Mouse (Mus musculus) hindbrain, postnatal 0 days (tissue): ENCODE data around the gene Tjp3. TPM values are rescaled to one million over a fixed set of nuclear protein-coding genes. Genes with fewer than 3 reads are reported as not detected.

Experiments used
- ATAC-seq: fragments of 200-750 bp; cut with Nextera tagmentation; 2 replicates; pipeline ENCODE4 v1.8.0; 2017; ENCODE audit warnings: mild to moderate bottlenecking, moderate TSS enrichment, moderate library complexity
- DNase-seq: peaks from one replicate; pipeline ENCODE4 v3.0.0-alpha.2; 2015; ENCODE audit warnings: low spot score
- H3K27ac ChIP-seq: fragments of 300-500 bp; sonication (generic); 2 replicates; pipeline ENCODE4 v1.5.1; 2014; ENCODE audit warnings: mild to moderate bottlenecking
- H3K27me3 ChIP-seq: fragments of 300-500 bp; sonication (generic); 2 replicates; pipeline ENCODE4 v1.6.1; 2014; ENCODE audit warnings: low read length, mixed read lengths; ENCODE audit not compliant: insufficient read depth
- H3K36me3 ChIP-seq: fragments of 300-500 bp; sonication (generic); 2 replicates; pipeline ENCODE4 v1.6.1; 2014; ENCODE audit warnings: low read length, mixed read lengths; ENCODE audit not compliant: insufficient read depth
- H3K4me1 ChIP-seq: fragments of 300-500 bp; sonication (generic); 2 replicates; pipeline ENCODE4 v1.6.1; 2014; ENCODE audit warnings: antibody characterized with exemption, low read length, mixed read lengths; ENCODE audit not compliant: insufficient read depth
- H3K4me2 ChIP-seq: fragments of 300-500 bp; sonication (generic); 2 replicates; pipeline ENCODE4 v1.6.1; 2014; ENCODE audit warnings: low read depth, mild to moderate bottlenecking, low read length, moderate library complexity, mixed read lengths
- H3K4me3 ChIP-seq: fragments of 300-500 bp; sonication (generic); 2 replicates; pipeline ENCODE4 v1.5.1; 2014; ENCODE audit warnings: low read length
- H3K9ac ChIP-seq: fragments of 300-500 bp; sonication (generic); replicated peaks from 2 replicates; pipeline ENCODE4 v1.6.1; 2014; ENCODE audit warnings: mild to moderate bottlenecking, low read length, moderate library complexity, mixed read lengths
- H3K9me3 ChIP-seq: fragments of 300-500 bp; sonication (generic); 2 replicates; pipeline ENCODE4 v1.6.1; 2016; ENCODE audit warnings: low read length, mixed read lengths
- CTCF ChIP-seq: IDR thresholded peaks from 2 replicates; pipeline ENCODE4 v1.5.1; 2016; ENCODE audit warnings: antibody characterized with exemption, control low read depth, low read depth
- WGBS: fragments of 180-500 bp; shearing (Covaris S2); extraction: QIAGEN DNeasy Blood & Tissue Kit; methylation state at CpG from one replicate; pipeline ENCODE4 v1.1.7; 2014; 5-methylcytosine and 5-hydroxymethylcytosine counted together
- polyA plus RNA-seq: library from polyadenylated mRNA; unstranded; fragments of >200 nt; fragmentation: Nextera tagmentation; extraction: Ambion mirVana; gene quantifications from 2 replicates; pipeline ENCODE4 v1.2.1, GENCODE M21; 2015
- total RNA-seq: library from RNA; depleted of rRNA; stranded (reverse); fragments of >200 nt; gene quantifications from 2 replicates; pipeline ENCODE4 v1.2.3, GENCODE M21; 2014

The Tjp3 gene
- total and polyA plus RNA-seq, 2 experiments from 2014 or later: 3.9 to 6.0 TPM

- Histone ChIP-seq H3K36me3 (peaks cover 28% of the 10 kb centered on the region), H3K27me3 (no peaks in the 10 kb centered on the region), H3K27ac (no peak overlapping the region), H3K9me3 (no peaks in the 10 kb centered on the region), H3K4me3 (no peak overlapping the region), H3K9ac (no peak overlapping the region), H3K4me1 (peaks cover 4% of the 10 kb centered on the region; the same call in 1 of the 2 replicates), H3K4me2 (no peak overlapping the region)
- DNase-seq (no peak), ATAC-seq (no peak)
- 81% methylated on average over 7 of the region's 7 CpGs for WGBS
- TF ChIP-seq CTCF: no peak
These were observed 12.4 kb upstream of the Tjp3 start for GRCm38 (mm10) chr10:81303761-81304160.

GRCm38 (mm10) chr10:81303258-81303657, 11.9 kb upstream of the Tjp3 start:
- Histone ChIP-seq H3K4me1 (peaks cover 4% of the 10 kb centered on the region; the same call in 1 of the 2 replicates), H3K36me3 (peaks cover 25% of the 10 kb centered on the region), H3K27me3 (no peaks in the 10 kb centered on the region), H3K4me2 (no peak overlapping the region), H3K9ac (no peak overlapping the region), H3K4me3 (no peak overlapping the region), H3K27ac (no peak overlapping the region), H3K9me3 (no peaks in the 10 kb centered on the region)
- TF ChIP-seq CTCF: no peak
- DNase-seq (no peak), ATAC-seq (no peak)
- 80% methylated on average over 10 of the region's 10 CpGs for WGBS

DNA sequence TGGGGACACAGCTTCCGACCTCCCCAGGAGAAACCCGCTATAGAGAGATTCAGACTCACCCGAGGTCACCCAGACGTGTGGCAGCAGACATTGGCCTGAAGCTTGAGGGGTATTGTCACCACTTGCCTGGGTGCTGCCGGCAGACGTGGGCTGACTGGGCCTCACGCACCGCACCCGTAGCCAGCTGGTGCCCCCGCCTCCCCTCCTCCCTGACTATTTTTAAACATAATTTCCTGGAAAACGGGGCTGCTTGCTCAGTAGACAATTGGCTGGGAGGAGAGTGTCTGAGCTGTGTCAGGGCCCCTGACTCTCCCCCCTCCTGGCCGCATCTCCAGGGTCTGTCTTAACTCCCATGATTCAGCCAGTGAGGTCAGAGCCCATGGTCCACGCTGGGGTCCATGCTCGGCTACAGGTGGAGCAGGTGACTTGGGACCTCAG, 11.4 kb upstream of the Tjp3 start:
- no peak for TF ChIP-seq CTCF
- H3K9ac ChIP-seq: no peak overlapping the region
- H3K27me3 ChIP-seq: no peaks in the 10 kb centered on the region
- DNase-seq (no peak), ATAC-seq (no peak)
- peaks cover 20% of the 10 kb centered on the region for H3K36me3 ChIP-seq
- H3K4me2 ChIP-seq: no peak overlapping the region
- no peak overlapping the region for H3K4me3 ChIP-seq
- H3K27ac ChIP-seq: no peak overlapping the region
- H3K9me3 ChIP-seq: no peaks in the 10 kb centered on the region
- peaks cover 4% of the 10 kb centered on the region; the same call in 1 of the 2 replicates for H3K4me1 ChIP-seq
- WGBS: 54% methylated on average over 13 of the region's 14 CpGs

DNA sequence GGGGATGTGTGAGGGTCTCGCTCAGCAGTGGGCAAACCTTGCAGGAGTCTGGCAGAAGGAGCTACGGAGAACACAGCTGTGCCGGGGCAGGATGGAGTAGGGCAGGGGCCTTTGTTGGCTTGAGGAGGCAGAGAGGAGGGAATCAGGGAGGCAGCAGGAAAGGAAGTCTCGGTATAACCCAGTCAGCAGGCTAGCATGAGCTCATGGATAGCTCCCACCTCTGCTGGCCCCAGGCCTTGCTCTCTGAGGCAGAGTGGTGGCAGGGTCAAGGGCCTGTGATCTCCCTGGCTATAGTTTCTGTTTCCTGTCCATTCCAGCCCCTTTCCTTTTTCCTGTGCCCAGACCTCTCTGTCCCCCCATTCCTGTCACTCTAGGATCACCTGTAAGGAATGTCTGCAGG, 10.9 kb upstream of the Tjp3 start:
- no peak overlapping the region for H3K4me3 ChIP-seq
- ATAC-seq (no peak), DNase-seq (no peak)
- TF ChIP-seq CTCF: no peak
- H3K4me1 ChIP-seq: peaks cover 4% of the 10 kb centered on the region; the same call in 1 of the 2 replicates
- H3K4me2 ChIP-seq: no peak overlapping the region
- no peaks in the 10 kb centered on the region for H3K9me3 ChIP-seq
- no peaks in the 10 kb centered on the region for H3K27me3 ChIP-seq
- 47% methylated on average over 4 of the region's 4 CpGs for WGBS
- H3K9ac ChIP-seq: no peak overlapping the region
- H3K36me3 ChIP-seq: peaks cover 15% of the 10 kb centered on the region
- H3K27ac ChIP-seq: no peak overlapping the region

DNA sequence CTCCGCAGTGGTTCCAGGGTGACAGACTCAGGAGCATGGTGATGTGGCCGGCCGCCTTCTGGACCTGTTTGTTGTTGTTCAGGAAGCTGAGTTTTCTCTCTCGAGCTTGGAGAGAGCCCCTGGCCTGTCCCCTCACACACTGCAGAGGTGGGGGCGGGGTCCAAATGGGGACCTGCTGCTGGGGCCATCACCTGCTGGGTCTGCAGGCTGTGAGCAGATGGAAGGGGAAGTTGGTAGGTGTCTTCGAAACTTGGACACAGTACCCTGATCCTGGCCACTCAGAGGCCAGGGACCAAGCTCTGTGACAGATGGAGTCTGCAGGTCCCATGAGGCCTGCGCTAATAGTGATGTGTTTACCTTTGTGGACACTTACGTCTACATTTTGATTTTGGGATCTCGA, 9.9 kb upstream of the Tjp3 start:
- TF ChIP-seq CTCF: no peak
- 71% methylated on average over 9 of the region's 9 CpGs for WGBS
- ATAC-seq: no peak
- H3K27me3 ChIP-seq: no peaks in the 10 kb centered on the region
- no peaks in the 10 kb centered on the region for H3K9me3 ChIP-seq
- no peak for DNase-seq
- H3K36me3 ChIP-seq: peaks cover 5% of the 10 kb centered on the region; the same call in 1 of the 2 replicates
- no peak overlapping the region for H3K4me3 ChIP-seq
- H3K27ac ChIP-seq: no peak overlapping the region
- no peak overlapping the region for H3K9ac ChIP-seq
- H3K4me1 ChIP-seq: peaks cover 4% of the 10 kb centered on the region; the same call in 1 of the 2 replicates
- no peak overlapping the region for H3K4me2 ChIP-seq

DNA sequence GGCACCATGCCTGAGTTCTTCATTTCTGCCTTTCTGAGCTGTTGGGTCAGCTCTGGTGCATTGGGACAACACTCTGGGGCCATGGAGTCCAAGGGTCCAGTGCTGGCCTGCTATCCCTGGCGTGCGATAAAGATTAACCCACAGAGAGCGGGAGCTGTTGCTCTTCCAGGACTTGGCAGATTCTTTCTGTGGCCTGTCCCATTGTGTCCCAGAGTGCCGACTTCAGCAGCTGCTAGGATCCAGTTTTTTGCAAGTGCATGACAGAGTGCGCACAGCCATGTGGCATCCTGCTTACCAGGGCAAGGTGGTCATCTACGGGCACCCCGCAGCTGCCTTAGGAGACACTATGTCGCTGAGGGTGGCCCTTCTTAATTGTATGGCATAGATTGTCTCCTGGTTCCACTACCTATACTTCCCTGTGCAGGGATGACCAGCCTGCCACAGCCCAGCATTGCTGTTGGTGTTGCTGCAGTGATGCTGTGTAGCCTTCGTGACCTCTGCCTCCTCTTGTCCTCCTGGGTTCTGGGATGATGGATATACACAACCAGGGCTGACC, 9.0 kb upstream of the Tjp3 start:
- no peaks in the 10 kb centered on the region for H3K27me3 ChIP-seq

DNA sequence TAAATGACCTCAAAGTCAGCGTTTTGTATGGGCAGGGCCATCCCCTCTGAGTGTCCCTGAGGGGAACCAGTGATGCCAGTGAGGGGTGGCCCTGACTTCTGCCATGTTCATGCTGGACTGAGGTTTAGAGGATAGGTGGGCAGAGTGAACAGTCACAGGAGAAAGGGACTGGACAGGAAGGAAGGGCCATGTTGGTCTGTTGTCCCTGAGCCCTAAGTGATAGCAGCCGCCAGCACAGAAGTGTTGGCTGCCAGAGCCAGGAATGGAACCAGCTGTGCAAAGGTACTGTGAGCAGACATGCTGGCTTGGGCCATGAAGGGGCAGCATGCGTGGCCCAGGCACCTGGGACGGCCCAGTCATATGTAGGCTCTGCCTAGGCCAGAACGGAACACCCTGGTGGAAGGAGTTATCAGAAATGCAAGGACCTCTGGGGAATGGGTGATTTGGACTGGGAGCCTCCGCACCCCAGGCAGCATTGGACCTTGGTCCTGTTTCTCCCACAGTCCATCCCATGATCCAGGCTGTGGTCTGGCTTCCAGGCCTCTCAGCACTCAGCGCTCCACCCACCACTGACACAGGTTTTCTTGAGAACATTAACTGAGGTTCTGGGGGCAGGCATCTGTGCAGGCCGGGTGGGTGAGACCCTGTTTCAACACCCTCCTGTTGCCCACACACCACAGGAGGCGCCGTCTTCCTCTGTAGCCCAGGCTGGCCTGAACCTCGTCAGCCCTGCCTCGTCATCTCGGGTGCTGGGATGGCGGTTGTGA, 8.4 kb upstream of the Tjp3 start:
- no peaks in the 10 kb centered on the region for H3K36me3 ChIP-seq
- DNase-seq (no peak), ATAC-seq (no peak)
- 84% methylated on average over 14 of the region's 14 CpGs for WGBS
- no peaks in the 10 kb centered on the region for H3K27me3 ChIP-seq
- peaks cover 8% of the 10 kb centered on the region for H3K4me1 ChIP-seq
- no peak overlapping the region for H3K27ac ChIP-seq
- no peak overlapping the region for H3K9ac ChIP-seq
- H3K9me3 ChIP-seq: no peaks in the 10 kb centered on the region
- TF ChIP-seq CTCF: no peak
- H3K4me3 ChIP-seq: no peak overlapping the region
- H3K4me2 ChIP-seq: no peak overlapping the region

More for the DNA sequence above, 9.0 kb upstream of the Tjp3 start:
- Histone ChIP-seq H3K9ac (no peak overlapping the region), H3K4me3 (no peak overlapping the region), H3K27ac (no peak overlapping the region), H3K4me2 (no peak overlapping the region), H3K4me1 (peaks cover 4% of the 10 kb centered on the region; the same call in 1 of the 2 replicates), H3K36me3 (no peaks in the 10 kb centered on the region), H3K9me3 (no peaks in the 10 kb centered on the region)
- no peak for TF ChIP-seq CTCF
- DNase-seq: no peak
- 72% methylated on average over 9 of the region's 9 CpGs for WGBS
- ATAC-seq: no peak
